Mouse (Mus musculus) MEL (cell line): Measurements from ENCODE around the gene Gmds. TPM values are rescaled to one million over a fixed set of nuclear protein-coding genes. Genes with fewer than 3 reads are reported as not detected.

ENCODE experiments used
- DNase-seq: peaks from one replicate; pipeline ENCODE4 v3.0.0; 2011; ENCODE audit warnings: low read depth, low spot score
- H3K27ac ChIP-seq: 2 replicates; pipeline ENCODE4 v1.5.1; 2012; ENCODE audit warnings: low read depth, mild to moderate bottlenecking, control low read depth, low read length, moderate library complexity; ENCODE audit not compliant: control insufficient read depth
- H3K27me3 ChIP-seq, 2 experiments: fragments of 150-350 bp in 1 of 2; sonication (generic) in 1 of 2; 2 replicates each; pipeline ENCODE4 v1.6.1; 2012; ENCODE audit warnings: low read length in 2 of 2, mild to moderate bottlenecking in 2 of 2, improper control_type of control experiment in 1 of 2, moderate library complexity in 1 of 2; ENCODE audit not compliant: insufficient read depth in 2 of 2, control insufficient read depth in 1 of 2
- H3K36me3 ChIP-seq, 2 experiments: 2 replicates each; pipeline ENCODE4 v1.6.1; 2012 to 2014; ENCODE audit warnings: low read length in 2 of 2, improper control_type of control experiment in 1 of 2, inconsistent platforms in 1 of 2, mild to moderate bottlenecking in 1 of 2; ENCODE audit not compliant: insufficient read depth in 2 of 2, control insufficient read depth in 1 of 2
- H3K4me1 ChIP-seq, 2 experiments: fragments of 150-350 bp in 1 of 2; sonication (generic) in 1 of 2; 2 replicates each; pipeline ENCODE4 v1.6.1; 2012; ENCODE audit warnings: low read length in 2 of 2, improper control_type of control experiment in 1 of 2, mild to moderate bottlenecking in 1 of 2; ENCODE audit not compliant: insufficient read depth in 2 of 2, control insufficient read depth in 1 of 2
- H3K4me3 ChIP-seq, 2 experiments: fragments of 150-350 bp in 1 of 2; sonication (generic) in 1 of 2; 2 replicates each; pipeline ENCODE4 v1.5.1; 2012; ENCODE audit warnings: low read depth in 2 of 2, low read length in 2 of 2, mild to moderate bottlenecking in 2 of 2, moderate library complexity in 2 of 2, control low read depth in 1 of 2, improper control_type of control experiment in 1 of 2; ENCODE audit not compliant: control insufficient read depth in 1 of 2, insufficient read depth in 1 of 2
- H3K79me2 ChIP-seq: 2 replicates; pipeline ENCODE4 v1.6.1; 2012; ENCODE audit warnings: mild to moderate bottlenecking, low read length, moderate library complexity; ENCODE audit not compliant: control insufficient read depth, poor library complexity, insufficient read depth
- H3K9ac ChIP-seq: 2 replicates; pipeline ENCODE4 v1.6.1; 2012; ENCODE audit warnings: low read depth, mild to moderate bottlenecking, control low read depth, low read length, moderate library complexity; ENCODE audit not compliant: control insufficient read depth, poor library complexity, severe bottlenecking
- H3K9me3 ChIP-seq: fragments of 150-350 bp; sonication (generic); replicated peaks from 2 replicates; pipeline ENCODE4 v1.6.1; 2012; ENCODE audit warnings: mild to moderate bottlenecking, low read length, improper control_type of control experiment, moderate library complexity; ENCODE audit not compliant: insufficient read depth
- BHLHE40 ChIP-seq: IDR thresholded peaks from 2 replicates; pipeline ENCODE4 v1.6.1; 2012; ENCODE audit warnings: low read depth, mild to moderate bottlenecking, inconsistent platforms, low read length, improper control_type of control experiment, borderline replicate concordance
- CHD1 ChIP-seq: IDR thresholded peaks from 2 replicates; pipeline ENCODE4 v1.6.1; 2012; ENCODE audit warnings: low read depth, mild to moderate bottlenecking, inconsistent platforms, low read length, improper control_type of control experiment
- CHD2 ChIP-seq: IDR thresholded peaks from 2 replicates; pipeline ENCODE4 v1.6.1; 2011; ENCODE audit warnings: low read length, improper control_type of control experiment
- CTCF ChIP-seq, 3 experiments: IDR thresholded peaks in 2 of 3; conservative IDR thresholded peaks in 1 of 3; 2 replicates each; pipeline ENCODE4 v1.5.1; 2011 to 2012; ENCODE audit warnings: low read length in 3 of 3, low read depth in 2 of 3, mild to moderate bottlenecking in 2 of 3, improper control_type of control experiment in 1 of 3, inconsistent platforms in 1 of 3, mixed read lengths in 1 of 3, moderate library complexity in 1 of 3; ENCODE audit not compliant: control insufficient read depth in 1 of 3, insufficient read depth in 1 of 3, poor library complexity in 1 of 3, severe bottlenecking in 1 of 3
- ELF1 ChIP-seq: IDR thresholded peaks from 2 replicates; pipeline ENCODE4 v1.6.1; 2014; ENCODE audit warnings: low read depth, mild to moderate bottlenecking, inconsistent platforms, low read length, improper control_type of control experiment, moderate library complexity
- EP300 ChIP-seq, 2 experiments: IDR thresholded peaks; 2 replicates each; pipeline ENCODE4 v1.6.1; 2011; ENCODE audit warnings: improper control_type of control experiment in 2 of 2, low read length in 2 of 2, low read depth in 1 of 2, mild to moderate bottlenecking in 1 of 2
- ETS1 ChIP-seq: IDR thresholded peaks from 2 replicates; pipeline ENCODE4 v1.6.1; 2012; ENCODE audit warnings: low read depth, mild to moderate bottlenecking, inconsistent platforms, low read length, improper control_type of control experiment, moderate library complexity
- HCFC1 ChIP-seq: IDR thresholded peaks from 2 replicates; pipeline ENCODE4 v1.6.1; 2012; ENCODE audit warnings: low read depth, mild to moderate bottlenecking, inconsistent platforms, low read length, improper control_type of control experiment, moderate library complexity
- KAT2A ChIP-seq: conservative IDR thresholded peaks from 2 replicates; pipeline ENCODE4 v1.6.1; 2012; ENCODE audit warnings: low read depth, low read length, improper control_type of control experiment, inconsistent platforms
- MAFK ChIP-seq: IDR thresholded peaks from 2 replicates; pipeline ENCODE4 v1.6.1; 2011; ENCODE audit warnings: low read depth, mild to moderate bottlenecking, low read length, improper control_type of control experiment, borderline replicate concordance
- MAX ChIP-seq: IDR thresholded peaks from 2 replicates; pipeline ENCODE4 v1.6.1; 2011; ENCODE audit warnings: low read length, improper control_type of control experiment
- MAZ ChIP-seq: IDR thresholded peaks from 2 replicates; pipeline ENCODE4 v1.6.1; 2012; ENCODE audit warnings: low read depth, mild to moderate bottlenecking, inconsistent platforms, low read length, improper control_type of control experiment
- MXI1 ChIP-seq: IDR thresholded peaks from 2 replicates; pipeline ENCODE4 v1.6.1; 2011; ENCODE audit warnings: mild to moderate bottlenecking, low read depth, low read length, improper control_type of control experiment
- NELFE ChIP-seq: IDR thresholded peaks from 2 replicates; pipeline ENCODE4 v1.6.1; 2011; ENCODE audit warnings: low read depth, low read length, improper control_type of control experiment
- NRF1 ChIP-seq: IDR thresholded peaks from 2 replicates; pipeline ENCODE4 v1.6.1; 2014; ENCODE audit warnings: low read depth, mild to moderate bottlenecking, inconsistent platforms, low read length, improper control_type of control experiment, moderate library complexity; ENCODE audit not compliant: poor library complexity, insufficient read depth, severe bottlenecking
- POLR2A ChIP-seq, 2 experiments: IDR thresholded peaks; 2 replicates each; pipeline ENCODE4 v1.6.1; 2011 to 2012; ENCODE audit warnings: low read length in 2 of 2, mild to moderate bottlenecking in 2 of 2, control low read depth in 1 of 2, improper control_type of control experiment in 1 of 2, low read depth in 1 of 2, moderate library complexity in 1 of 2; ENCODE audit not compliant: control insufficient read depth in 1 of 2, insufficient read depth in 1 of 2, poor library complexity in 1 of 2
- POLR2AphosphoS2 ChIP-seq: IDR thresholded peaks from 2 replicates; pipeline ENCODE4 v1.6.1; 2011; ENCODE audit warnings: low read length, improper control_type of control experiment
- RAD21 ChIP-seq: IDR thresholded peaks from 2 replicates; pipeline ENCODE4 v1.6.1; 2011; ENCODE audit warnings: mild to moderate bottlenecking, low read depth, low read length, improper control_type of control experiment
- RCOR1 ChIP-seq: IDR thresholded peaks from 2 replicates; pipeline ENCODE4 v1.6.1; 2012; ENCODE audit warnings: low read depth, mild to moderate bottlenecking, inconsistent platforms, low read length, improper control_type of control experiment
- SIN3A ChIP-seq: IDR thresholded peaks from 2 replicates; pipeline ENCODE4 v1.6.1; 2012; ENCODE audit warnings: low read length, improper control_type of control experiment, inconsistent platforms
- SMC3 ChIP-seq: IDR thresholded peaks from 2 replicates; pipeline ENCODE4 v1.6.1; 2011; ENCODE audit warnings: low read depth, low read length, improper control_type of control experiment
- TAL1 ChIP-seq: IDR thresholded peaks from 2 replicates; pipeline ENCODE4 v1.6.1; 2012; ENCODE audit warnings: mild to moderate bottlenecking, inconsistent platforms, low read length, moderate library complexity, mixed read lengths
- TCF12 ChIP-seq: IDR thresholded peaks from 2 replicates; pipeline ENCODE4 v1.6.1; 2014; ENCODE audit warnings: low read depth, mild to moderate bottlenecking, inconsistent platforms, low read length, improper control_type of control experiment, moderate library complexity
- UBTF ChIP-seq: IDR thresholded peaks from 2 replicates; pipeline ENCODE4 v1.6.1; 2012; ENCODE audit warnings: low read depth, mild to moderate bottlenecking, inconsistent platforms, low read length, improper control_type of control experiment, moderate library complexity, borderline replicate concordance; ENCODE audit not compliant: insufficient read depth
- USF1 ChIP-seq: IDR thresholded peaks from 2 replicates; pipeline ENCODE4 v1.6.1; 2014; ENCODE audit warnings: low read depth, mild to moderate bottlenecking, inconsistent platforms, low read length, improper control_type of control experiment, moderate library complexity
- USF2 ChIP-seq, 2 experiments: IDR thresholded peaks; 2 replicates each; pipeline ENCODE4 v1.6.1; 2011 to 2012; ENCODE audit warnings: improper control_type of control experiment in 2 of 2, low read length in 2 of 2, borderline replicate concordance in 1 of 2, inconsistent platforms in 1 of 2, low read depth in 1 of 2, mild to moderate bottlenecking in 1 of 2; ENCODE audit not compliant: insufficient read depth in 1 of 2
- ZKSCAN1 ChIP-seq: IDR thresholded peaks from 2 replicates; pipeline ENCODE4 v1.6.1; 2012; ENCODE audit warnings: low read depth, mild to moderate bottlenecking, inconsistent platforms, low read length, improper control_type of control experiment, moderate library complexity
- ZMIZ1 ChIP-seq: IDR thresholded peaks from 2 replicates; pipeline ENCODE4 v1.6.1; 2012; ENCODE audit warnings: low read depth, mild to moderate bottlenecking, inconsistent platforms, low read length, improper control_type of control experiment, moderate library complexity
- polyA plus RNA-seq, 2 experiments: library from polyadenylated mRNA; stranded (reverse) in 1 of 2; unstranded in 1 of 2; fragments of >175 nt in 1 of 2; fragments of >200 nt in 1 of 2; gene quantifications; 2 replicates each; pipeline versions ENCODE4 v1.2.1 to v1.2.4; 2012; ENCODE audit warnings: low replicate concordance in 2 of 2, low read depth in 1 of 2; ENCODE audit not compliant: insufficient read length in 2 of 2, insufficient read depth in 1 of 2, missing spikeins in 1 of 2
- total RNA-seq: library from RNA; depleted of rRNA; stranded (reverse); fragments of 300-350 nt; gene quantifications from 2 replicates; pipeline ENCODE4 v1.2.3, GENCODE M21; 2012

The Gmds gene
- total and polyA plus RNA-seq, 3 experiments, result 17.4 to 32.2 TPM; not detected in 1

DNA sequence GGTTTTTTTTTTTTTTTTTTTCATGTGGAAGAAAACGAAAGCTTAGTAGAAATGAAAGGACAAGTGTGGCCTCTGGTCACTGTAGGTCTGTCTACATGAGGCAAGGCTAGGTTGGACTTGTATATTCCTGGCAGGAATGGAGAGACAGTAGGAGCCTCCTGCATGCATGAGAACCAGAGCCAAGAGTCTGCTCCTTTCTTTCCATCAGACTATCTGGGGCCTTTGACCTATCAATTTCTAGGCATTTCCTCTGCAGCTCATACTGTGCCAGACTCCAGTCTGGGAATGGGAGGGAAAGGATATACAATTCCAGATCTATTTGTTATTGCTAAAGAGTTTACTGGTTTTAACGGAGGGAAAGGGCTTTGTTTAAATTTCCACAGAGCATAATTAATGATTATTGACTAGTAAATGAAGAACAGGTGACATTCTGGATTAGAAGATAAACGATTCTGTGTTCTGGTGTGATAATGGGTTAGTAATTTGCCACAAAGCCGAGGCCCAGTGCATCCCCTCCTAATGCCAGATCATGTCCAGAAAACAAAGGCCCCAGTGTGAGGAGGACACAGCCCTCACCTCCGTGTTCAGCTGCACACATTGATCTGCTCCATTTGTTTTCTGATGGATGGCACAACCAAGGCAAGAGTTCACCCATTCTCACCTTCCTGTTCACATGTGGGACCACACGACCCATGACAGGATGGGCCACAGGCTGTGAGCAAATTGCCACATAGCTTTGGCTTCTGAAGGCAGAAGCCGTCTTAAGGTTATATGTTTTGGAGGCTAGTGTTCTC, 394.9 kb downstream of the Gmds start:
- no peaks in the 10 kb centered on the region for H3K4me1 ChIP-seq
- H3K4me3 ChIP-seq, result no peak overlapping the region
- H3K9me3 ChIP-seq, result no peaks in the 10 kb centered on the region
- no peak for DNase-seq
- H3K27ac ChIP-seq, result no peak overlapping the region
- H3K79me2 ChIP-seq, result no peaks in the 10 kb centered on the region
- H3K9ac ChIP-seq, result no peak overlapping the region
- no peak for TF ChIP-seq ETS1
- TF ChIP-seq CTCF (IDR thresholded peaks at IDR 0.05 in 2 of 3, conservative IDR thresholded peaks at IDR 0.05 in 1 of 3; ENCODE audit: control insufficient read depth in 1 of 3, insufficient read depth in 1 of 3, low read depth in 2 of 3, low read length in 3 of 3, poor library complexity in 1 of 3, severe bottlenecking in 1 of 3), result no peak
- TF ChIP-seq ZKSCAN1, result no peak
- TF ChIP-seq POLR2AphosphoS2, result no peak
- TF ChIP-seq ZMIZ1, result no peak
- TF ChIP-seq USF1, result no peak
- TF ChIP-seq CHD2, result no peak
- TF ChIP-seq POLR2A (IDR thresholded peaks at IDR 0.05; ENCODE audit: control insufficient read depth in 1 of 2, insufficient read depth in 1 of 2, low read depth in 1 of 2, low read length in 2 of 2, poor library complexity in 1 of 2), result no peak
- no peak for TF ChIP-seq SMC3
- TF ChIP-seq USF2 (IDR thresholded peaks at IDR 0.05; ENCODE audit: borderline replicate concordance in 1 of 2, insufficient read depth in 1 of 2, low read depth in 1 of 2, low read length in 2 of 2), result no peak
- no peak for TF ChIP-seq UBTF
- no peak for TF ChIP-seq TCF12
- TF ChIP-seq MAFK, result no peak
- no peak for TF ChIP-seq TAL1
- no peak for TF ChIP-seq NRF1
- TF ChIP-seq RAD21, result no peak
- no peak for TF ChIP-seq NELFE
- no peak for TF ChIP-seq MAZ
- no peak for TF ChIP-seq MXI1
- H3K36me3 ChIP-seq, result no peaks in the 10 kb centered on the region
- no peaks in the 10 kb centered on the region for H3K27me3 ChIP-seq

DNA sequence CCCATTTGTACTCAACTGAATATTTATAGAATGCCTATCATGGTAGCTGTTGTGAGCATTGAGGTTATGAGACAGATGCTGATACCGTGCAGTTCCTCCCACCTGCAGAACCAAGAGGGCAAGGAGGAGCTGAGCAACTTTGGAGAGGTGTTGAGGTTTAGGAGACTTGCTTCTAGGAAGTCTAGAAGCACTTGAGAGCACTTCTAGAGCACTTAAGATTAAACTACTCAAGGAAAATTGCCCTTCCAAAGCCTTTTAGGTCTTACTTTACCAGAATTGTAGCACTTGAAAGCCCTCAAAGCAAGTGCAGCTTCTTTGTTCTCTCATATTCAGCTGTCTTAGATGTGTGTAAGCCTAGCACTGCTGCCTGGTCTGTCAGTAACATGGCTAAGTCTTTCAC, 409.2 kb downstream of the Gmds start:
- no peak for DNase-seq
- no peaks in the 10 kb centered on the region for H3K9me3 ChIP-seq
- H3K36me3 ChIP-seq, result peaks cover 0 to 13% of the 10 kb centered on the region in 2 experiments; a peak in 2 of 4 replicates
- H3K27ac ChIP-seq, result no peak overlapping the region
- H3K9ac ChIP-seq, result no peak overlapping the region
- H3K27me3 ChIP-seq, result no peaks in the 10 kb centered on the region
- TF ChIP-seq RCOR1, result no peak
- TF ChIP-seq RAD21, result no peak
- TF ChIP-seq HCFC1, result no peak
- no peak for TF ChIP-seq MAX
- TF ChIP-seq KAT2A, result no peak
- no peak for TF ChIP-seq MAZ
- TF ChIP-seq UBTF, result no peak
- TF ChIP-seq SIN3A, result no peak
- TF ChIP-seq BHLHE40, result no peak
- no peak for TF ChIP-seq ZMIZ1
- no peak for TF ChIP-seq EP300 (IDR thresholded peaks at IDR 0.05; ENCODE audit: low read depth in 1 of 2, low read length in 2 of 2)
- no peak for TF ChIP-seq POLR2AphosphoS2
- no peak for TF ChIP-seq NELFE
- no peak for TF ChIP-seq CTCF (IDR thresholded peaks at IDR 0.05 in 2 of 3, conservative IDR thresholded peaks at IDR 0.05 in 1 of 3; ENCODE audit: control insufficient read depth in 1 of 3, insufficient read depth in 1 of 3, low read depth in 2 of 3, low read length in 3 of 3, poor library complexity in 1 of 3, severe bottlenecking in 1 of 3)
- no peak for TF ChIP-seq TCF12
- no peak for TF ChIP-seq ZKSCAN1
- TF ChIP-seq NRF1, result no peak
- no peak for TF ChIP-seq ELF1
- TF ChIP-seq ETS1, result no peak
- no peak for TF ChIP-seq CHD1
- no peak overlapping the region for H3K4me3 ChIP-seq
- no peaks in the 10 kb centered on the region for H3K79me2 ChIP-seq
- H3K4me1 ChIP-seq, result peaks cover 6 to 15% of the 10 kb centered on the region in 2 experiments; a peak in 3 of 4 replicates
